Mouse (Mus musculus): ENCODE measurements around the gene Nsl1.

Gene Nsl1

GRCm38 (mm10) chr1:191095019-191095418 lies 32.2 kb downstream of the Nsl1 start:
- no peak for DNase-seq

- DNase-seq = peak; percentile 25 to 44
Measured at GRCm38 (mm10) chr1:191096871-191097681, 34.3 kb downstream of the Nsl1 start.

- peak in 1 of 2 experiments; percentile 14 for DNase-seq
Measured at GRCm38 (mm10) chr1:191097802-191098747, 35.3 kb downstream of the Nsl1 start, which contains the start of gene Batf3. TSS of gene Batf3 (plus strand) at chr1:191097847.

GRCm38 (mm10) chr1:191099114-191099513 lies 36.3 kb downstream of the Nsl1 start:
- no peak for DNase-seq

GRCm38 (mm10) chr1:191099772-191100291 lies 37.0 kb downstream of the Nsl1 start:
- no peak for DNase-seq

GRCm38 (mm10) chr1:191102730-191103370 lies 40.0 kb downstream of the Nsl1 start:
- no peak for DNase-seq

GRCm38 (mm10) chr1:191105246-191105645 lies 42.4 kb downstream of the Nsl1 start:
- DNase-seq = no peak

- no peak for DNase-seq
Measured at GRCm38 (mm10) chr1:191107306-191107705, 44.5 kb downstream of the Nsl1 start.

- DNase-seq = no peak
Measured at GRCm38 (mm10) chr1:191109907-191110306, 47.1 kb downstream of the Nsl1 start.

- no peak for DNase-seq
Measured at GRCm38 (mm10) chr1:191111146-191111545, 48.3 kb downstream of the Nsl1 start.

- DNase-seq = no peak
Measured at GRCm38 (mm10) chr1:191114868-191115267, 52.1 kb downstream of the Nsl1 start.

- no peak for DNase-seq
Measured at GRCm38 (mm10) chr1:191115514-191116238, 52.9 kb downstream of the Nsl1 start.

GRCm38 (mm10) chr1:191122744-191123143 lies 59.9 kb downstream of the Nsl1 start:
- DNase-seq = no peak

- no peak for DNase-seq
Measured at GRCm38 (mm10) chr1:191123696-191124095, 60.9 kb downstream of the Nsl1 start.

- DNase-seq = no peak
Measured at GRCm38 (mm10) chr1:191124288-191124687, 61.5 kb downstream of the Nsl1 start.

GRCm38 (mm10) chr1:191125811-191126638 lies 63.2 kb downstream of the Nsl1 start:
- peak; percentile 18 to 59 for DNase-seq

GRCm38 (mm10) chr1:191131692-191132091 lies 68.9 kb downstream of the Nsl1 start:
- DNase-seq = no peak

GRCm38 (mm10) chr1:191132240-191132639 lies 69.4 kb downstream of the Nsl1 start:
- DNase-seq = no peak

- no peak for DNase-seq
Measured at GRCm38 (mm10) chr1:191132934-191133333, 70.1 kb downstream of the Nsl1 start.

GRCm38 (mm10) chr1:191135406-191135805 lies 72.6 kb downstream of the Nsl1 start:
- DNase-seq = no peak

Data from kidney, adult 8-10 months (tissue).